Mouse (Mus musculus) frontal cortex, adult (tissue): ENCODE data around the gene Tesc.
A peak's percentile ranks its signal among the peaks of the same experiment; 100 is the strongest.

Source experiments
- ATAC-seq: cut with Nextera tagmentation; 2 replicates; pipeline ENCODE4 v1.9.2; 2017; ENCODE audit warnings: mild to moderate bottlenecking, moderate library complexity, mixed read lengths; ENCODE audit not compliant: low TSS enrichment

The Tesc gene

GRCm38 (mm10) chr5:118076721-118077592 lies 49.4 kb downstream of the Tesc start:
- no peak for ATAC-seq

DNA sequence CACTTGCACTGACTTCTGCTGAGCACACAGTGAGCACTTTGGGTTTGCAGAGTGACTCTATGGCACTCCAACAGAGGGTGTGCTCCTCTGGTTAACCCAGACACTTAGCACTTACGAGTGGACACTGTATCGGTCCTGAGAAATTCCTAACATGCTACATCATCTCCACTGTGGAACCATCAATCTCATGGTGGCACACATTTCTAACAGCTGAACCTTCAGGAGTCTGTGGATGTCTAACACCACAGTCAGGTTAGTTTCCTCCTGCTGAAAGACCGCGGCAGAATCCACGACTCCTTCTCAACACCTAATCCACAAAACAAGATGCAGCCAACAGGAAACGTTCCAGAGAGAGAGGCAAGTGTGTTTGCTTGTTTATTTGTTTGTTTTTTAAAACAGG lies 51.0 kb downstream of the Tesc start:
- ATAC-seq: no peak

GRCm38 (mm10) chr5:118079354-118079753 lies 51.8 kb downstream of the Tesc start:
- peak; percentile 77 for ATAC-seq

DNA sequence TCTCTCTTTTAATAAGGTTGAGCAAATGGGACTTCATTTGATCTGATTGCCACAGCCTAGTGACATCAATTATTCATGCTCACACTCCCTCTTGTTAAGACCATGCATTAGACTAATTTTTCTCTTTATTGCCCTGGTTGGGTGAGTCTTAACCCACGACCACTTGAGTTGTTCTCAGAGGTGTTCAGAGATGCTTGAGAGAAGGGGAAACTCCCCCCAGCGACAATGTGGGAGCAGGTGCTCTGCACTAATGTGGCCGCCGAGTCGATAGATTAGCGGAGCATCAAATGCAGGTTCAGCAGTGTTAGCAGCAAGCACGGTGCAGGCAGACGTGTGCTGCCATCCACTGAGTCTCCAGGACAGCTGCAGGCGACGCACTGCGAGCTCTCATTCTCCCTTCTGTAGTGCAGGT lies 52.3 kb downstream of the Tesc start:
- ATAC-seq: no peak

DNA sequence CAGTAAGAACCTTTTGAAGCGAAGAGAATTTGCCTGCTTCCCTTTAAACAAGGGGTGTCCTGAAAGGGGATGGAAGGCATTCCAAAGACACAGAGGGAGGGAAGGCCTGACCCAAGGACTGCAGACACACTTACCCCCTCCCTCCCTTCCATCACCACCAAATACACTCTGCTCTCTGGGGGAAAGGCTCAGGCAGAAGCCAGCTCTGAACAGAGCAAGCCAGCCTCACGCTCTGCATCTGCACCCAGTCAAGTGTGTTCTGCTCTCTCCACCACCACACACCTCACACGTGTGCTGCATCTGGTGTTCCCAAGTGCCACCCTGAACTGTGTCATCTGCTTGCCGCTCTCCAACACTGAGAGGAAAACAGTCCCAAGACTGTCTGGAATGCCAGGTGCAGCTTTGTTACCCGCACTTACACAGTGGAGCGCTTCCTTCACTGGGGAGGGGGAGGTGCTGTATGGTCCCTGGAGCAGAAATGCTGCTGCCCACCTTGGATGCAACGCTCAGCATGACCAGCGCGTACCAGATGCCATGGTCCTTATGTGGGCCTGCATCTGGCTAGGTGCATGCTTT lies 53.9 kb downstream of the Tesc start:
- no peak for ATAC-seq

- ATAC-seq: no peak
Observed at GRCm38 (mm10) chr5:118081996-118082395, 54.5 kb downstream of the Tesc start.

DNA sequence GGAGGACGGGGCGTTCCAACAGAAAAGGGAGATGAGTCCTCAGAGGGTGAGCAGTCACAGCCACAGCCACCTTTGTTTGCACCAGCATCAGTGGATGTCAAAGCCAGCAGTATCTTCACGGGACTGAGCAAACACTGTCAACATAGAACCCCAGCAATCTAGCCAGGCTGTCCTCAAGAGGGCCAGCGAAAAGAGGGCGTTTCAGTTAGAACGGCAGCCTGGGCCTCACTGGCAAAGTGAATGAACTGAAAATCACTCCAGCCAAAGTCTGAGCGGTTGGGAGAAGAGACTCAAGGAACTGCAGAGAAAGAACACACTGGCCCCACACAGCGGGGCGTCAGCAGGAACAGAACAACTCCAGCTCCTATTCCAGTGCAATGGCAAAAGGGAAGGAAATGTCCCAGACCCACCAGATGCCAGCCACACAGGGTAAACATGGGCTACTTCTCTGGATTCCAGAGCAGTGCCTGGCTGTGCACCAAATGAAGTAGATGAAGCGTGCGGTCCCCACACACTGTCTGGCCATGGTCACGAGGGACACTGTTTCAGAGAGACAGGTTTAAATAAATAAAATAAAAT lies 55.6 kb downstream of the Tesc start:
- ATAC-seq: peak; percentile 24

DNA sequence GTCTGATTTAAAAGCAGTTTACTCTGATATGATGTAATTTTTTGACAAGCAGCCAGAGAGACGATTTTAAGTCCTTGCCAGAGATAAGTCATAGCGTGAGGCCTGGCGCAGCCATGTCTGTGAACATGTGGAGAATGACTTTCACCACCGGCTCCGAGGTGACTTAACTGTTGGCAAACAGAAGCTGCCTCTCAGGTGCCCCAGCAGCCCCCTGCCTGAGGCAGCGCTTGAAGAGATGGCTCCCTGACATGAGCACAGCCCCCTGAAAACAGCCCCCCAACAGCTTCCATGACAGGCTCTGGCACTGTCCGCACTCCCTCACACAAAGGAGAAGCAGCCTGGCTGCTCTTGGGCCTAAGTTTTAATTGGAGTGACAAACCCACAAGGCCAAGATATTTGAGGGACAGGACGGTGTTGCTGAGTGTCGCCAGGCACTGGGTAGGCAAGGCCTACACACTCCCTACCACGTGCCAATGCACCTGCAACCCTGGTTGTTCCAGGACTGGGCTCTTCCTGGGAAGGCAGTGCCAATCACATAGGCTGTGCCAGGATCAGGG lies 56.7 kb downstream of the Tesc start:
- no peak for ATAC-seq

DNA sequence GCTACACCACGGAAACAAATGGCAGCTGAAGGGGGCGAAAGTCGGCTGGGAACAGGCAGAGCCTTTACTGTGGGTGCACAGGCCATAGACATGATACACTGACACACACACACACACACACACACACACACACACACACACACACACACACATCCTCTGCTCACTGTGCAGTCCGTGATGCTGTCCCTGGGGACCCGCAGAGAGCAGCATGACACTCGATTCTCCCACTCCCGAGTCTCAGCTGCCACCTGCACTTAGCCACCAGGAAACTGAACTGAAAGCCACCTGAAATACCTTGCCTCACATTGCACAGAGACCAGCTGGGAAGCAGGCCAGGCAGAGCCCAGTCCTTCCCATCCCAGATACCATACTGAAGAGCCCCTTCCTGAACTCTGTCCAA lies 57.8 kb downstream of the Tesc start:
- ATAC-seq: no peak

DNA sequence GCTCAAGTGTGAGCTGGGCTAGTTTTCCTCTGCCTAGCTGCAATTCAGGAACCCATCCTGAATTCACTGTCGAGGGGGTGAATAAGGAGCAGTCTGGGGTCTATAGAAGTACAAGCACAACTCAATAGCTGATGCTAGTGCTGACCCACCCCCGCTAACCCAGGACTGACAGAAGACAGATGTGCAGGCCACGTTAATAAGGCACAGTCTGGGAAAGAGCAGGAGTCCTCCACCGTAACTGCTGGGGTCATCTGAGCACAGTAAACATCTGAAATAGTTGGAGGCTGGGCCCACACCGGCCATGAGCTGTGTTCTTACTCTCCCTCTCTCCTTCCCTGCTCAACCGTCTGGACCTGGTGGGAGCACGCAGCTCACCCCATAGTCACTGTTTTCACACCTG lies 59.4 kb downstream of the Tesc start:
- ATAC-seq: no peak

DNA sequence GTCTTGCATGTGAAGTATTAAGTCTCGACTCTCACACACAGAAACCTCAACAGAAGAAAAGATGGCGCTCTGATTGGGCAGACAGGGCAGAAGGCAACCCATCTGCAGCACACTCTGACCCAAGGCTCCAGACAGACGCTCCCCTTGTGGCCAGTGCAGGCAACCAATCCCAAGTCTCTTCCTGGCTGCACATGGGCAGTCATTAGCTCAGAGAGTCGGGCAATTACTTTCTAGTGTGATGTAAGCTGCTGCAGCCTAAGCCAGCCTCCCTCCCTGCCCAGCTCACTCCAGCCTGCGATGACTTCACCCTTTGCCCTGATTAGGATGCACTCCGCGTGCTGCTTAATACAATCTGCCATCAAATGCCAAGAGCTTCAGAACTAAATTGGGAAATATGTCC lies 61.6 kb downstream of the Tesc start:
- ATAC-seq: peak; percentile 66

DNA sequence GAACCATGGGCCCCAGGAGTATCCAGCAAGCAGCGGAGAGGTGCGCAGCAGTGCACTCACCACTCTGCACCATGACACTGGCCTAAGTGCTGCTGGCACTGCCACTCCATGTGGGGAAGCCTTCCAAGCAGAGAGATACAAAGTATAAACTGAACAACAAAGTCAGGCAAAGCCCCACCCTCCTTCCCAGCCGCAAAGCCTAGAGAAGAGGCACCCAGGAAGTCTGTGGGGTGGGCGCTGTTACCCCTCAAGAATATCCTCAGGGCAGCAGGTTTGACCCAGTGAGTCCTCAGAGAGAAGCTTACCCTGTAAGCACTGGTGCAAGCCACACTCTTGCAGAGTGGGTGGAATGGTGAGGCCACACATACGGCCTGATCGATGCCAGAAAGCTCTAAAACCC lies 62.6 kb downstream of the Tesc start:
- ATAC-seq: no peak

GRCm38 (mm10) chr5:118090837-118091236 lies 63.3 kb downstream of the Tesc start:
- ATAC-seq: no peak

DNA sequence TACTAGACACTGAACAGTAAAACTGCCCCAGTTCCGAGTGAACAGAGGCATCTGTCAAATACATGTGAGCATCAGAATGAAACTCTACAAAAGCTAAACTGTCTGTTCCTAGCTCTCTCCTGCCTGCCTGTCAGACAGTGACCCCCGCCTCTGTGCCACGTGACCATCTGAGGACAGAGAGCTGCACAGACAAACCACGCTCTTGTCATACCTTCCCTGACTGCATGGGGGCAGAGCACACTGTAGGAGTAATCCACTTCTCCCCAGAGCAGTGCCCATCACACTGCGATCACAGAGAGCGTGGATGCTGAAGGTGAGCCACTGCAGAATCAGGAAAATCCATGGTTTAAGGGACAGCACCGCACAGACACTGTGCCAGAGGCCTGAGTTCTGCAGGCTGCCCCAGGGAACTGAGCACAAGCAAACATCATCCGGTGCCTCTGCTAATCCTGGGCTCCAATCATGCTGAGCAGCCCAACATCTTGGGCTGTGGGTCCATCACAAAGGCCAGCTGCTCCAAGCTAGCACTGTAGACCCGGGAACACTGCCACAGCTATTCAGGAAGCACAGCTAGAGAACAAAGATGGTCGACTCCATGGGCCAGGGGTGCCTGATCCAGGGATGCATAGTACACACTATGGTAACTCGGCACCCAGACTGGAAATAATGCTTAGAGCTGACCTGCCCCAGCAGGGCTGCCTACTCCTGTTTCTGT lies 65.9 kb downstream of the Tesc start:
- peak; percentile 42 for ATAC-seq

DNA sequence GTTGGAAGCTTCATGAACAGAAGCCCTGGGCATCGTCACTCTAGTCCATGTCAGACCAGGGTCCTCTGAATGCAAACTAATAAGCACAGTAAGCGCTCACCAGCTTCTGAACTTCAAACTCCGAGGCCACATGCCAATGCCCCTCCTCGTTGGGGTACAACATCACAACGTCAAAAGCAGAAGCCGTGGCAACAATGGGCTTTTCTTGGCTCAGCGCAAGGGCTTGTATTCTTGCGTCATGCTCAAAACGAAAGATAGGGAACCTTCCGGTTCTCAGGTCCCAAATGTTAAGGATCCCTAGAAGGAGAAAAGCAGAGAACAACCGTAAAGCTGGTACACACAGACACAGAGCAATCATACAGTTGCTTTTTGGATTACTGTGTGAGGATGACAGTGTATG lies 67.9 kb downstream of the Tesc start:
- no peak for ATAC-seq

DNA sequence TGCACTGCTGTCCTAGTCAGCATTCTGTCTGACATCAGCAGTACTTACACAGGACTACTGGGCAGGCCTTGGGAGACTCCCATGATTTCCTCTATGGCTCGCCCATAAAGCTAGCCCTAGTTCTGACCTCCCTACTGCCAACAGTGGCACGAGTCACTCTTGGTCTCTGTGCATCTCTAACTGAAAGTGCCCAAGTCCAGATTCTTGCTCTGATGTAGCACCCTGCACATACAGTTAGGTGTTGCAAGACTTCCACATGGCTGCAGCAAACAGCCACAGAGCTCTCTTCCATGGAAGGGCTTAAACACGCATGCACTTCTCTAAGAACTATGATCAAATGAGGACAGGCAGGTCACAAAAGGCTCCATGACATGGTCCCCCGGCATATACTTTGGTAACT lies 68.3 kb downstream of the Tesc start:
- ATAC-seq: no peak

DNA sequence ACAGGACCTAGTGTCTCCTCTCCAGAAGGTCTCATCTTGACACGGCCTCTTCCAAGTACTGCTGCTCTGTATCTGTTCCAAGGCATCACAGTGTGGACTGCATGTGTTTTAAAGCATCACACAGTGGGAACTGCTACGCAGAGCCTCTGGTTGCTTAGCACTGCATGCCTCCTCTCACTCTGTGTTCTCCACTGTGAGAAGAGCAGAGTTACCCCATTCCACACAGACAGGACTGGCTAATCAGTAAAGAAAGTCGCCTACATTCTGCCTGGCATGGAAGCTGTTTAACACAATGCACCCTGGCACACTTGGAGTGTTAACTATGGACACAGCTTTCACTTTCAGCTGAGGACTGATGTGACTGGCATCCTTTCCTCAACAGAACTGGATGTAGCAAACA lies 68.8 kb downstream of the Tesc start:
- peak; percentile 78 for ATAC-seq

GRCm38 (mm10) chr5:118099069-118099869 lies 71.7 kb downstream of the Tesc start:
- ATAC-seq: no peak

DNA sequence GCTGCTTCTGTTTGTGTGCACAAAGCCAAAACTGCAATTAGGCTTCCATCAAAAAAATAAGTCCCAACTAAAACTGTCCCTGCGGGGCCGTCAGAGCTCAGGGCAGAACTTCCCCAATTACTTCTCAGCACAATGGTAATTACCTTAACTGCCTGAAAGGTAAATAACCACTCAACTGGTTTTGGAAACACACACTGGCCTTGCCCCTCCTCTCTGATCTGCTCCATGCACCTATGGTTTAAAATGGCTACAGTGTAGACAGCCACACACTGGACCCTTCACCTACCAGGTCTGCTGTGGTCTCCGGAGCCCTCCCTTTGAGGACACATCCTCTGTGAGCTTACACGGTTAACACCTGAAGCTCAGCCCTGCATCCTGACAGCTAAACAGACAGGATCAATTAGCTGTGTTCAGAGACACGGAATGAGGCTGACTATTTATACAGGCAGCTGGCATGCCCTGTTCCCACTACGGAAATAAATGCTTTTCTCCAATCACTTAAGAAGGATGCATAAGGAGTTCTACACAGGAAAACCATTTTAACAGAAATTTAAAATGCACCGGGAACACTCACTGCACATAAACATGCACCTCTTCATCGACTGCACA lies 72.4 kb downstream of the Tesc start:
- ATAC-seq: no peak

DNA sequence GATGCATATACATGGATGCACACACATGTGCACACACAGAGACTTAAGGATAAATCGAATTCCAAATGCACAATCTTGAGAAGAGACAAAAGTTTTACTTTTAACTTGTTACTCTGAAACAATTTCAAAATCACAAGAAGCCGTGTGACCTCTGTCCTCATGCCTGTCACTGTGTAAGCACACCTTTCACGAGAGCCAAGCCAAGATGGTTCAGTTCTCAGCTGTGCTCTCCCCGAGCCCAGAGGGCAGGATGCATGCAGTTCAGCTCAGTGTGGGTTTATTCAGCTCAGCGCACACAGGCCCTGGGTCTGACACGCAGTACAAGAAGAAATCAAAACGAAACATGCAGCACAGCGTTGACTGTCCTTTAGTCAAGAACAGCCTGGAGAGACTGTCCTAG lies 78.0 kb downstream of the Tesc start:
- no peak for ATAC-seq

GRCm38 (mm10) chr5:118106667-118107066 lies 79.1 kb downstream of the Tesc start:
- peak; percentile 70 for ATAC-seq
